Mouse (Mus musculus) heart, embryonic 15.5 days (tissue): Measurements from ENCODE around the gene Paqr8. TPM values are rescaled to one million over a fixed set of nuclear protein-coding genes. Genes with fewer than 3 reads are reported as not detected.

ENCODE experiments used
- ATAC-seq: fragments of 200-750 bp; cut with Nextera tagmentation; replicated peaks from 2 replicates; pipeline ENCODE4 v1.8.0; 2017; ENCODE audit warnings: low read depth, moderate TSS enrichment; ENCODE audit not compliant: insufficient number of reproducible peaks, insufficient read depth, low FRiP score
- H3K27ac ChIP-seq: fragments of 300-500 bp; sonication (generic); 2 replicates; pipeline ENCODE4 v1.5.1; 2015; ENCODE audit warnings: mild to moderate bottlenecking, inconsistent platforms
- H3K27me3 ChIP-seq: fragments of 300-500 bp; sonication (generic); 2 replicates; pipeline ENCODE4 v1.6.1; 2015; ENCODE audit warnings: inconsistent platforms
- H3K36me3 ChIP-seq: fragments of 300-500 bp; sonication (generic); 2 replicates; pipeline ENCODE4 v1.6.1; 2015; ENCODE audit warnings: mild to moderate bottlenecking, inconsistent platforms
- H3K4me1 ChIP-seq: fragments of 300-500 bp; sonication (generic); replicated peaks from 2 replicates; pipeline ENCODE4 v1.6.1; 2015; ENCODE audit warnings: inconsistent platforms
- H3K4me2 ChIP-seq: fragments of 300-500 bp; sonication (generic); 2 replicates; pipeline ENCODE4 v1.6.1; 2015; ENCODE audit warnings: inconsistent platforms, mild to moderate bottlenecking, moderate library complexity
- H3K4me3 ChIP-seq: fragments of 300-500 bp; sonication (generic); 2 replicates; pipeline ENCODE4 v1.5.1; 2015; ENCODE audit warnings: mild to moderate bottlenecking, inconsistent platforms
- H3K9ac ChIP-seq: fragments of 300-500 bp; sonication (generic); 2 replicates; pipeline ENCODE4 v1.6.1; 2015; ENCODE audit warnings: mild to moderate bottlenecking, inconsistent platforms
- H3K9me3 ChIP-seq: fragments of 300-500 bp; sonication (generic); replicated peaks from 2 replicates; pipeline ENCODE4 v1.6.1; 2016; ENCODE audit warnings: inconsistent platforms
- WGBS: fragments of 180-500 bp; shearing (Covaris S2); methylation state at CpG from one replicate; pipeline ENCODE4 v1.1.7; 2015; ENCODE audit warnings: mixed read lengths; 5-methylcytosine and 5-hydroxymethylcytosine counted together
- polyA plus RNA-seq: library from polyadenylated mRNA; unstranded; fragments of >200 nt; fragmentation: Nextera tagmentation; extraction: Ambion mirVana; gene quantifications from 2 replicates; pipeline ENCODE4 v1.2.1, GENCODE M21; 2015

Gene Paqr8
- polyA plus RNA-seq, 1 experiment from 2014 or later: 2.2 TPM

GRCm38 (mm10) chr1:20933457-20933856 lies 43.1 kb downstream of the Paqr8 start:
- no peak overlapping the region for H3K27ac ChIP-seq
- H3K4me2 ChIP-seq: no peak overlapping the region
- 0 out of 2 replicates have a peak, but pooled peaks have one; percentile 57 for ATAC-seq
- H3K4me3 ChIP-seq: no peak overlapping the region
- no peaks in the 10 kb centered on the region; the same call in 1 of the 2 replicates for H3K36me3 ChIP-seq
- peaks cover 12% of the 10 kb centered on the region for H3K4me1 ChIP-seq
- WGBS: 21% methylated on average over 7 of the region's 7 CpGs
- no peak overlapping the region for H3K9ac ChIP-seq
- no peaks in the 10 kb centered on the region for H3K27me3 ChIP-seq
- H3K9me3 ChIP-seq: no peaks in the 10 kb centered on the region

- Histone ChIP-seq H3K27me3 (no peaks in the 10 kb centered on the region), H3K9me3 (no peaks in the 10 kb centered on the region), H3K27ac (peak overlapping the region; percentile 38; the same call in 1 of the 2 replicates), H3K4me2 (peak overlapping the region; percentile 38), H3K4me3 (no peak overlapping the region), H3K9ac (0 out of 2 replicates have a peak overlapping the region, but pooled peaks have one; percentile 8), H3K4me1 (peaks cover 12% of the 10 kb centered on the region), H3K36me3 (no peaks in the 10 kb centered on the region; the same call in 1 of the 2 replicates)
- WGBS: 57% methylated on average over 22 of the region's 22 CpGs
- ATAC-seq: 0 out of 2 replicates have a peak, but pooled peaks have one; percentile 48
Measured at GRCm38 (mm10) chr1:20935106-20935505, 44.7 kb downstream of the Paqr8 start.

GRCm38 (mm10) chr1:20939046-20939445 lies 48.6 kb downstream of the Paqr8 start:
- no peak overlapping the region for H3K27ac ChIP-seq
- H3K4me1 ChIP-seq: peaks cover 12% of the 10 kb centered on the region
- no peak overlapping the region for H3K9ac ChIP-seq
- no peak overlapping the region for H3K4me3 ChIP-seq
- no peaks in the 10 kb centered on the region; the same call in 1 of the 2 replicates for H3K36me3 ChIP-seq
- H3K9me3 ChIP-seq: no peaks in the 10 kb centered on the region
- H3K27me3 ChIP-seq: no peaks in the 10 kb centered on the region
- ATAC-seq: no peak
- H3K4me2 ChIP-seq: no peak overlapping the region
- 24% methylated on average over 3 of the region's 3 CpGs for WGBS

GRCm38 (mm10) chr1:20940151-20940550 lies 49.7 kb downstream of the Paqr8 start:
- Histone ChIP-seq H3K27me3 (no peaks in the 10 kb centered on the region), H3K4me3 (0 out of 2 replicates have a peak overlapping the region, but pooled peaks have one; percentile 10), H3K4me1 (peaks cover 2% of the 10 kb centered on the region), H3K27ac (no peak overlapping the region), H3K9ac (no peak overlapping the region), H3K9me3 (no peaks in the 10 kb centered on the region), H3K36me3 (no peaks in the 10 kb centered on the region), H3K4me2 (peak overlapping the region; percentile 43; the same call in 1 of the 2 replicates)
- 45% methylated on average over 16 of the region's 16 CpGs for WGBS
- ATAC-seq: peak; percentile 67; the same call in 1 of the 2 replicates

- no peaks in the 10 kb centered on the region for H3K36me3 ChIP-seq
- 34% methylated on average over 2 of the region's 2 CpGs for WGBS
- ATAC-seq: no peak
Measured at GRCm38 (mm10) chr1:20941322-20941721, 50.9 kb downstream of the Paqr8 start.

GRCm38 (mm10) chr1:20941857-20942256 lies 51.5 kb downstream of the Paqr8 start:
- no peak overlapping the region for H3K4me2 ChIP-seq
- H3K4me1 ChIP-seq: no peaks in the 10 kb centered on the region
- H3K27me3 ChIP-seq: no peaks in the 10 kb centered on the region
- H3K36me3 ChIP-seq: no peaks in the 10 kb centered on the region
- no peaks in the 10 kb centered on the region for H3K9me3 ChIP-seq
- H3K4me3 ChIP-seq: no peak overlapping the region
- WGBS: 84% methylated on average over 7 of the region's 7 CpGs
- H3K9ac ChIP-seq: no peak overlapping the region
- H3K27ac ChIP-seq: no peak overlapping the region
- ATAC-seq: no peak

More at GRCm38 (mm10) chr1:20941322-20941721, 50.9 kb downstream of the Paqr8 start:
- no peaks in the 10 kb centered on the region for H3K27me3 ChIP-seq
- no peaks in the 10 kb centered on the region for H3K9me3 ChIP-seq
- no peak overlapping the region for H3K27ac ChIP-seq
- H3K4me2 ChIP-seq: no peak overlapping the region
- H3K4me1 ChIP-seq: no peaks in the 10 kb centered on the region
- H3K4me3 ChIP-seq: no peak overlapping the region
- H3K9ac ChIP-seq: no peak overlapping the region

GRCm38 (mm10) chr1:20943016-20943415 lies 52.6 kb downstream of the Paqr8 start:
- H3K27me3 ChIP-seq: no peaks in the 10 kb centered on the region
- no peak overlapping the region for H3K9ac ChIP-seq
- H3K4me1 ChIP-seq: no peaks in the 10 kb centered on the region
- no peaks in the 10 kb centered on the region for H3K9me3 ChIP-seq
- H3K4me2 ChIP-seq: no peak overlapping the region
- WGBS: 97% methylated on average over 2 of the region's 2 CpGs
- ATAC-seq: no peak
- H3K36me3 ChIP-seq: no peaks in the 10 kb centered on the region
- H3K27ac ChIP-seq: no peak overlapping the region
- H3K4me3 ChIP-seq: no peak overlapping the region

GRCm38 (mm10) chr1:20951300-20951763 lies 60.9 kb downstream of the Paqr8 start, which contains the start of gene Efhc1:
TSS of gene Efhc1 (plus strand) at chr1:20951626.
- H3K4me1 ChIP-seq: peaks cover 4% of the 10 kb centered on the region
- ATAC-seq: peak; percentile 97
- H3K36me3 ChIP-seq: no peaks in the 10 kb centered on the region
- H3K27me3 ChIP-seq: no peaks in the 10 kb centered on the region
- H3K9me3 ChIP-seq: no peaks in the 10 kb centered on the region
- H3K4me2 ChIP-seq: peak within 1 kb of the TSS; percentile 81
- H3K4me3 ChIP-seq: peak within 1 kb of the TSS; percentile 64
- H3K27ac ChIP-seq: peak within 1 kb of the TSS; percentile 69
- peak within 1 kb of the TSS; percentile 60 for H3K9ac ChIP-seq
- 4% methylated on average over 23 of the region's 23 CpGs for WGBS

- Histone ChIP-seq H3K4me1 (peaks cover 4% of the 10 kb centered on the region), H3K27ac (peak overlapping the region; percentile 60), H3K27me3 (no peaks in the 10 kb centered on the region), H3K4me3 (peak overlapping the region; percentile 64), H3K4me2 (peak overlapping the region; percentile 81), H3K36me3 (no peaks in the 10 kb centered on the region), H3K9ac (peak overlapping the region; percentile 60), H3K9me3 (no peaks in the 10 kb centered on the region)
- ATAC-seq: no peak; the same call in 1 of the 2 replicates
- WGBS: 7% methylated on average over 16 of the region's 16 CpGs
Measured at GRCm38 (mm10) chr1:20951799-20952198, 61.4 kb downstream of the Paqr8 start.

GRCm38 (mm10) chr1:20954876-20955275 lies 64.5 kb downstream of the Paqr8 start:
- Histone ChIP-seq H3K36me3 (no peaks in the 10 kb centered on the region), H3K4me3 (no peak overlapping the region), H3K4me1 (peaks cover 4% of the 10 kb centered on the region), H3K9me3 (no peaks in the 10 kb centered on the region), H3K9ac (no peak overlapping the region), H3K4me2 (no peak overlapping the region), H3K27me3 (no peaks in the 10 kb centered on the region), H3K27ac (no peak overlapping the region)
- WGBS: 66% methylated on average over 3 of the region's 3 CpGs
- ATAC-seq: no peak

- Histone ChIP-seq H3K4me3 (no peak overlapping the region), H3K36me3 (no peaks in the 10 kb centered on the region), H3K27me3 (no peaks in the 10 kb centered on the region), H3K4me1 (no peaks in the 10 kb centered on the region), H3K9me3 (no peaks in the 10 kb centered on the region), H3K4me2 (no peak overlapping the region), H3K9ac (no peak overlapping the region), H3K27ac (no peak overlapping the region)
- WGBS: 76% methylated on average over 2 of the region's 2 CpGs
- ATAC-seq: no peak
Measured at GRCm38 (mm10) chr1:20969642-20970041, 79.2 kb downstream of the Paqr8 start.

GRCm38 (mm10) chr1:20973389-20973788 lies 83.0 kb downstream of the Paqr8 start:
- no peaks in the 10 kb centered on the region for H3K27me3 ChIP-seq
- H3K36me3 ChIP-seq: no peaks in the 10 kb centered on the region
- no peak overlapping the region for H3K4me2 ChIP-seq
- no peak overlapping the region for H3K27ac ChIP-seq
- no peaks in the 10 kb centered on the region for H3K4me1 ChIP-seq
- WGBS: 86% methylated on average over 6 of the region's 6 CpGs
- no peak overlapping the region for H3K9ac ChIP-seq
- ATAC-seq: no peak
- H3K4me3 ChIP-seq: no peak overlapping the region
- H3K9me3 ChIP-seq: no peaks in the 10 kb centered on the region
